Mouse (Mus musculus) lung, embryonic 14.5 days (tissue): ENCODE results near the gene Hk2. TPM values are rescaled to one million over a fixed set of nuclear protein-coding genes. Genes with fewer than 3 reads are reported as not detected.

ENCODE experiments used
- ATAC-seq: fragments of 200-750 bp; cut with Nextera tagmentation; 2 replicates; pipeline ENCODE4 v1.8.0; 2017; ENCODE audit warnings: mild to moderate bottlenecking, moderate TSS enrichment, moderate library complexity; ENCODE audit not compliant: insufficient read depth
- DNase-seq: peaks from one replicate; pipeline ENCODE4 v3.0.0-alpha.2; 2015
- H3K27ac ChIP-seq: fragments of 300-500 bp; sonication (generic); 2 replicates; pipeline ENCODE4 v1.5.1; 2014; ENCODE audit warnings: low read depth, mild to moderate bottlenecking, moderate library complexity
- H3K27me3 ChIP-seq: fragments of 300-500 bp; sonication (generic); 2 replicates; pipeline ENCODE4 v1.6.1; 2014; ENCODE audit warnings: low read length, control low read depth; ENCODE audit not compliant: insufficient read depth
- H3K36me3 ChIP-seq: fragments of 300-500 bp; sonication (generic); 2 replicates; pipeline ENCODE4 v1.6.1; 2014; ENCODE audit warnings: control low read depth; ENCODE audit not compliant: insufficient read depth
- H3K4me1 ChIP-seq: fragments of 300-500 bp; sonication (generic); 2 replicates; pipeline ENCODE4 v1.6.1; 2014; ENCODE audit warnings: antibody characterized with exemption, control low read depth; ENCODE audit not compliant: insufficient read depth
- H3K4me2 ChIP-seq: fragments of 300-500 bp; sonication (generic); 2 replicates; pipeline ENCODE4 v1.6.1; 2014; ENCODE audit warnings: mild to moderate bottlenecking
- H3K4me3 ChIP-seq: fragments of 300-500 bp; sonication (generic); 2 replicates; pipeline ENCODE4 v1.5.1; 2014; ENCODE audit warnings: low read depth, low read length
- H3K9ac ChIP-seq: fragments of 300-500 bp; sonication (generic); 2 replicates; pipeline ENCODE4 v1.6.1; 2014
- H3K9me3 ChIP-seq: fragments of 300-500 bp; sonication (generic); 2 replicates; pipeline ENCODE4 v1.6.1; 2016; ENCODE audit warnings: low read depth, low read length, control low read depth
- CTCF ChIP-seq: IDR thresholded peaks from 2 replicates; pipeline ENCODE4 v1.5.1; 2016; ENCODE audit warnings: antibody characterized with exemption, low read depth
- WGBS: fragments of 180-500 bp; shearing (Covaris S2); extraction: QIAGEN DNeasy Blood & Tissue Kit; methylation state at CpG from one replicate; pipeline ENCODE4 v1.1.7; 2014; 5-methylcytosine and 5-hydroxymethylcytosine counted together
- polyA plus RNA-seq: library from polyadenylated mRNA; unstranded; fragments of >200 nt; fragmentation: Nextera tagmentation; extraction: Ambion mirVana; gene quantifications from 2 replicates; pipeline ENCODE4 v1.2.1, GENCODE M21; 2014

Gene Hk2
- polyA plus RNA-seq, 1 experiment from 2014 or later, result 22.4 TPM

GRCm38 (mm10) chr6:82714243-82714642 lies 60.0 kb downstream of the Hk2 start:
- ATAC-seq, result peak; percentile 82
- Histone ChIP-seq H3K9ac (no peak overlapping the region), H3K27me3 (no peaks in the 10 kb centered on the region), H3K4me3 (no peak overlapping the region), H3K27ac (no peak overlapping the region), H3K4me2 (no peak overlapping the region), H3K9me3 (no peaks in the 10 kb centered on the region), H3K4me1 (no peaks in the 10 kb centered on the region), H3K36me3 (no peaks in the 10 kb centered on the region)
- peak; percentile 88 for DNase-seq
- TF ChIP-seq CTCF, result peak; percentile 91
- 10% methylated on average over 3 of the region's 3 CpGs for WGBS

- no peak for DNase-seq
- H3K4me3 ChIP-seq, result no peak overlapping the region
- no peak overlapping the region for H3K4me2 ChIP-seq
- no peaks in the 10 kb centered on the region for H3K9me3 ChIP-seq
- no peaks in the 10 kb centered on the region for H3K36me3 ChIP-seq
- H3K9ac ChIP-seq, result no peak overlapping the region
- ATAC-seq, result no peak
- no peaks in the 10 kb centered on the region for H3K4me1 ChIP-seq
- WGBS, result 67% methylated on average over 3 of the region's 3 CpGs
- no peak overlapping the region for H3K27ac ChIP-seq
- no peak for TF ChIP-seq CTCF
- no peaks in the 10 kb centered on the region for H3K27me3 ChIP-seq
Measured at GRCm38 (mm10) chr6:82707742-82708141, 66.5 kb downstream of the Hk2 start.

- TF ChIP-seq CTCF, result no peak
- 85% methylated on average over 10 of the region's 10 CpGs for WGBS
Measured at GRCm38 (mm10) chr6:82707241-82707640, 67.0 kb downstream of the Hk2 start.

GRCm38 (mm10) chr6:82705221-82705620 lies 69.0 kb downstream of the Hk2 start, which contains the start of gene Pole4:
Gene Pole4, minus strand, starts transcription at chr6:82705365.
- ATAC-seq, result no peak
- Histone ChIP-seq H3K4me2 (no peak within 1 kb of the TSS), H3K36me3 (no peaks in the 10 kb centered on the region), H3K9me3 (no peaks in the 10 kb centered on the region), H3K4me3 (no peak within 1 kb of the TSS), H3K9ac (no peak within 1 kb of the TSS), H3K27ac (no peak within 1 kb of the TSS), H3K27me3 (no peaks in the 10 kb centered on the region), H3K4me1 (no peaks in the 10 kb centered on the region)
- no peak for DNase-seq
- no peak for TF ChIP-seq CTCF
- 78% methylated on average over 5 of the region's 5 CpGs for WGBS

More at GRCm38 (mm10) chr6:82707241-82707640, 67.0 kb downstream of the Hk2 start:
- ATAC-seq (no peak), DNase-seq (no peak)
- Histone ChIP-seq H3K27ac (no peak overlapping the region), H3K4me1 (no peaks in the 10 kb centered on the region), H3K27me3 (no peaks in the 10 kb centered on the region), H3K4me2 (no peak overlapping the region), H3K9ac (no peak overlapping the region), H3K9me3 (no peaks in the 10 kb centered on the region), H3K36me3 (no peaks in the 10 kb centered on the region), H3K4me3 (no peak overlapping the region)

GRCm38 (mm10) chr6:82703710-82704109 lies 70.5 kb downstream of the Hk2 start:
- DNase-seq (no peak), ATAC-seq (no peak)
- H3K27me3 ChIP-seq, result no peaks in the 10 kb centered on the region
- no peaks in the 10 kb centered on the region for H3K9me3 ChIP-seq
- no peak overlapping the region for H3K4me2 ChIP-seq
- H3K27ac ChIP-seq, result no peak overlapping the region
- H3K36me3 ChIP-seq, result no peaks in the 10 kb centered on the region
- no peaks in the 10 kb centered on the region for H3K4me1 ChIP-seq
- no peak for TF ChIP-seq CTCF
- WGBS, result 77% methylated on average over 3 of the region's 3 CpGs
- no peak overlapping the region for H3K9ac ChIP-seq
- H3K4me3 ChIP-seq, result no peak overlapping the region

GRCm38 (mm10) chr6:82702593-82703017 lies 71.6 kb downstream of the Hk2 start:
- DNase-seq (peak; percentile 97), ATAC-seq (peak; percentile 91)
- Histone ChIP-seq H3K4me2 (no peak overlapping the region), H3K27ac (no peak overlapping the region), H3K9ac (no peak overlapping the region), H3K27me3 (no peaks in the 10 kb centered on the region), H3K4me3 (no peak overlapping the region), H3K9me3 (no peaks in the 10 kb centered on the region), H3K36me3 (no peaks in the 10 kb centered on the region), H3K4me1 (no peaks in the 10 kb centered on the region)
- TF ChIP-seq CTCF, result peak; percentile 99
- WGBS, result 29% methylated on average over 16 of the region's 16 CpGs

- Histone ChIP-seq H3K36me3 (no peaks in the 10 kb centered on the region), H3K4me1 (no peaks in the 10 kb centered on the region), H3K9ac (no peak overlapping the region), H3K9me3 (no peaks in the 10 kb centered on the region), H3K4me3 (no peak overlapping the region), H3K4me2 (no peak overlapping the region), H3K27ac (no peak overlapping the region), H3K27me3 (no peaks in the 10 kb centered on the region)
- TF ChIP-seq CTCF, result no peak
- ATAC-seq, result no peak
- DNase-seq, result no peak
- WGBS, result 56% methylated on average over 6 of the region's 6 CpGs
Measured at GRCm38 (mm10) chr6:82701296-82701695, 73.0 kb downstream of the Hk2 start.

GRCm38 (mm10) chr6:82699831-82700230 lies 74.4 kb downstream of the Hk2 start:
- Histone ChIP-seq H3K4me1 (no peaks in the 10 kb centered on the region; the same call in 1 of the 2 replicates), H3K9me3 (no peaks in the 10 kb centered on the region), H3K9ac (no peak overlapping the region), H3K4me2 (no peak overlapping the region), H3K36me3 (no peaks in the 10 kb centered on the region), H3K27me3 (no peaks in the 10 kb centered on the region), H3K27ac (no peak overlapping the region), H3K4me3 (no peak overlapping the region)
- ATAC-seq (no peak), DNase-seq (no peak)
- 43% methylated on average over 5 of the region's 5 CpGs for WGBS
- TF ChIP-seq CTCF, result no peak
